Mouse (Mus musculus): ENCODE results near the gene Lin37. TPM values are rescaled to one million over a fixed set of nuclear protein-coding genes. Genes with fewer than 3 reads are reported as not detected.

The Lin37 gene
- total RNA-seq, 2 experiments from 2014 or later, result 15.1 to 15.5 TPM

- intact Hi-C loops (cut with DNase I), result no loop called here
- DNase-seq (ENCODE audit: low spot score), result no peak
These were observed 35.2 kb downstream of the Lin37 start for GRCm38 (mm10) chr7:30524487-30524886.

- intact Hi-C loops (cut with DNase I), result no loop called here
- no peak for DNase-seq (ENCODE audit: low spot score)
These were observed 36.8 kb downstream of the Lin37 start for GRCm38 (mm10) chr7:30522871-30523270.

GRCm38 (mm10) chr7:30520856-30521255, 38.8 kb downstream of the Lin37 start:
- intact Hi-C loops (cut with DNase I), result no loop called here
- no peak for DNase-seq (ENCODE audit: low spot score)

GRCm38 (mm10) chr7:30520396-30520795, 39.2 kb downstream of the Lin37 start:
- intact Hi-C loops (cut with DNase I), result no loop called here
- no peak for DNase-seq (ENCODE audit: low spot score)

- intact Hi-C loops (cut with DNase I), result no loop called here
These were observed 41.3 kb downstream of the Lin37 start for GRCm38 (mm10) chr7:30518325-30518724.

GRCm38 (mm10) chr7:30515003-30515760, 44.5 kb downstream of the Lin37 start:
- no peak for DNase-seq (ENCODE audit: low spot score)
- intact Hi-C loops (cut with DNase I), result no loop called here

More at GRCm38 (mm10) chr7:30518325-30518724, 41.3 kb downstream of the Lin37 start:
- DNase-seq (ENCODE audit: low spot score), result no peak

GRCm38 (mm10) chr7:30508061-30508460, 51.6 kb downstream of the Lin37 start:
- DNase-seq (ENCODE audit: low spot score), result no peak
- intact Hi-C loops (cut with DNase I), result no loop called here

Small RNA genes within 50 kb of the gene (microRNA-seq; reads per million reads assigned to microRNA genes)
- gene Gm38670 (2.5 reads per million), gene Mir3569 (not detected)

Other genes starting within 250 kb of the Lin37 start
- 1 to 10 TPM in 1 of 2 experiments, under 1 TPM in 1; 0.65 to 1.3 TPM for gene Syne4, start 245.0 kb downstream of the Lin37 start, total RNA-seq (2021)
- under 1 TPM; 0.45 to 0.99 TPM for gene E130208F15Rik, start 238.1 kb downstream of the Lin37 start, total RNA-seq (2021)
- gene Sdhaf1, start 235.9 kb downstream of the Lin37 start, total RNA-seq (2021), result 10 to 100 TPM; 12.1 to 12.3 TPM
- gene Lrfn3, start 197.1 kb downstream of the Lin37 start, total RNA-seq (2021), result 1 to 10 TPM in 1 of 2 experiments, under 1 TPM in 1; 0.95 to 1.3 TPM
- gene Tyrobp, start 146.1 kb downstream of the Lin37 start, total RNA-seq (2021), result 10 to 100 TPM; 17.7 to 18.4 TPM
- not detected for gene Hcst, start 140.0 kb downstream of the Lin37 start, total RNA-seq (2021)
- gene Nfkbid, start 138.1 kb downstream of the Lin37 start, total RNA-seq (2021), result under 1 TPM; 0.20 to 0.47 TPM
- gene Aplp1, start 114.3 kb downstream of the Lin37 start, total RNA-seq (2021), result 1 to 10 TPM; 3.5 TPM
- gene Kirrel2, start 102.1 kb downstream of the Lin37 start, total RNA-seq (2021), result not detected
- not detected for gene Nphs1, start 101.5 kb downstream of the Lin37 start, total RNA-seq (2021)
- not detected for gene Prodh2, start 66.2 kb downstream of the Lin37 start, total RNA-seq (2021)
- gene Arhgap33, start 24.8 kb downstream of the Lin37 start, total RNA-seq (2021), result 1 to 10 TPM in 1 of 2 experiments, under 1 TPM in 1; 0.81 to 1.1 TPM
- 100 to 1,000 TPM; 720 to 731 TPM for gene Hspb6, start 7.7 kb downstream of the Lin37 start, total RNA-seq (2021)
- gene Proser3, start 7.5 kb downstream of the Lin37 start, total RNA-seq (2021), result 1 to 10 TPM; 4.5 to 4.7 TPM
- 10 to 100 TPM; 63.7 to 66.4 TPM for gene U2af1l4, start 3.5 kb upstream of the Lin37 start, total RNA-seq (2021)
- 1 to 10 TPM; 1.4 to 1.9 TPM for gene Gm49396, start 3.5 kb upstream of the Lin37 start, total RNA-seq (2021)
- 10 to 100 TPM; 61.2 to 70.3 TPM for gene Psenen, start 3.8 kb upstream of the Lin37 start, total RNA-seq (2021)
- gene Igflr1, start 5.6 kb upstream of the Lin37 start, total RNA-seq (2021), result 1 to 10 TPM; 1.3 to 1.6 TPM
- 10 to 100 TPM; 17.5 to 22.7 TPM for gene Kmt2b, start 28.9 kb upstream of the Lin37 start, total RNA-seq (2021)
- gene Zbtb32, start 39.1 kb upstream of the Lin37 start, total RNA-seq (2021), result not detected
- under 1 TPM in 1 of 2 experiments, not detected in 1; 0.52 TPM for gene Upk1a, start 53.0 kb upstream of the Lin37 start, total RNA-seq (2021)
- 1,000 to 10,000 TPM; 4,579 to 4,828 TPM for gene Cox6b1, start 66.3 kb upstream of the Lin37 start, total RNA-seq (2021)
- gene Etv2, start 76.0 kb upstream of the Lin37 start, total RNA-seq (2021), result not detected
- 10 to 100 TPM; 49.9 to 53.9 TPM for gene Rbm42, start 90.5 kb upstream of the Lin37 start, total RNA-seq (2021)
- gene Haus5, start 105.2 kb upstream of the Lin37 start, total RNA-seq (2021), result 1 to 10 TPM; 4.3 TPM
- gene Pmis2, start 111.8 kb upstream of the Lin37 start, total RNA-seq (2021), result under 1 TPM in 1 of 2 experiments, not detected in 1; 0.65 TPM
- not detected for gene 2200002J24Rik, start 139.1 kb upstream of the Lin37 start, total RNA-seq (2021)
- gene Atp4a, start 152.4 kb upstream of the Lin37 start, total RNA-seq (2021), result not detected
- 100 to 1,000 TPM; 269 to 278 TPM for gene Tmem147, start 169.7 kb upstream of the Lin37 start, total RNA-seq (2021)
- not detected for gene Gapdhs, start 183.8 kb upstream of the Lin37 start, total RNA-seq (2021)
- gene Sbsn, start 191.6 kb upstream of the Lin37 start, total RNA-seq (2021), result 1 to 10 TPM; 2.3 to 5.5 TPM
- 1 to 10 TPM; 3.6 to 6.6 TPM for gene Dmkn, start 203.9 kb upstream of the Lin37 start, total RNA-seq (2021)
- not detected for gene Krtdap, start 228.1 kb upstream of the Lin37 start, total RNA-seq (2021)